Mouse (Mus musculus): ENCODE data around the gene Gm21897.
"Not testable (repeated sequence)": the region's sequence is repeated elsewhere in the genome, so short reads cannot be mapped to it uniquely, and the experiment has no call there.

Gene Gm21897

GRCm38 (mm10) chr16:15317158-15317557, at the start of gene Gm21897:
TSS of gene Gm21897 (plus strand) at chr16:15317458.
- not testable (repeated sequence) for DNase-seq (ENCODE audit: low spot score)

GRCm38 (mm10) chr16:15272291-15272690, 45.0 kb upstream of the Gm21897 start:
- no peak for DNase-seq (ENCODE audit: low spot score)

GRCm38 (mm10) chr16:15277461-15277860, 39.8 kb upstream of the Gm21897 start:
- no peak for DNase-seq (ENCODE audit: low spot score)

- DNase-seq (ENCODE audit: low spot score) = no peak
These were observed 24.2 kb upstream of the Gm21897 start for GRCm38 (mm10) chr16:15293041-15293440.

- no peak for DNase-seq (ENCODE audit: low spot score)
These were observed 23.0 kb upstream of the Gm21897 start for GRCm38 (mm10) chr16:15294289-15294688.

- DNase-seq (ENCODE audit: low spot score) = peak; percentile 38
These were observed 22.2 kb upstream of the Gm21897 start for GRCm38 (mm10) chr16:15294911-15295659.

GRCm38 (mm10) chr16:15334526-15334925, 17.3 kb downstream of the Gm21897 start:
- DNase-seq (ENCODE audit: low spot score) = no peak

GRCm38 (mm10) chr16:15339051-15339450, 21.8 kb downstream of the Gm21897 start:
- DNase-seq (ENCODE audit: low spot score) = no peak

- DNase-seq (ENCODE audit: low spot score) = no peak
These were observed 28.8 kb downstream of the Gm21897 start for GRCm38 (mm10) chr16:15346045-15346444.

- DNase-seq (ENCODE audit: low spot score) = no peak
These were observed 32.1 kb downstream of the Gm21897 start for GRCm38 (mm10) chr16:15349381-15349780.

- no peak for DNase-seq (ENCODE audit: low spot score)
These were observed 34.0 kb downstream of the Gm21897 start for GRCm38 (mm10) chr16:15351301-15351700.

GRCm38 (mm10) chr16:15352320-15352719, 35.1 kb downstream of the Gm21897 start:
- DNase-seq (ENCODE audit: low spot score) = no peak

- no peak for DNase-seq (ENCODE audit: low spot score)
These were observed 37.6 kb downstream of the Gm21897 start for GRCm38 (mm10) chr16:15354901-15355300.

GRCm38 (mm10) chr16:15355339-15355738, 38.1 kb downstream of the Gm21897 start:
- DNase-seq (ENCODE audit: low spot score) = peak; percentile 4

GRCm38 (mm10) chr16:15357766-15358165, 40.5 kb downstream of the Gm21897 start:
- DNase-seq (ENCODE audit: low spot score) = no peak

GRCm38 (mm10) chr16:15359110-15359782, 42.0 kb downstream of the Gm21897 start:
- no peak for DNase-seq (ENCODE audit: low spot score)

- no peak for DNase-seq (ENCODE audit: low spot score)
These were observed 43.6 kb downstream of the Gm21897 start for GRCm38 (mm10) chr16:15360825-15361224.
